Mouse (Mus musculus) lung, adult 2 months (tissue): ENCODE measurements around the gene Rnf20. TPM values are rescaled to one million over a fixed set of nuclear protein-coding genes. Genes with fewer than 3 reads are reported as not detected.

ENCODE experiments used
- DNase-seq: peaks from one replicate; pipeline ENCODE4 v3.0.0; 2022
- H3K4me1 ChIP-seq: fragments of 200-500 bp; 2 replicates; pipeline ENCODE4 v1.6.1; 2011; ENCODE audit warnings: low read length; ENCODE audit not compliant: control insufficient read depth, insufficient read depth
- H3K4me3 ChIP-seq: fragments of 200-500 bp; replicated peaks from 2 replicates; pipeline ENCODE3; 2011; ENCODE audit warnings: low read depth, mild to moderate bottlenecking, control low read depth, low read length; ENCODE audit errors: extremely low read depth
- CTCF ChIP-seq: fragments of 200-500 bp; IDR thresholded peaks from 2 replicates; pipeline ENCODE4 v1.5.1; 2011; ENCODE audit warnings: mild to moderate bottlenecking, low read length, control low read depth; ENCODE audit not compliant: insufficient read depth
- POLR2A ChIP-seq: fragments of 200-500 bp; IDR thresholded peaks from 2 replicates; pipeline ENCODE4 v1.6.1; 2011; ENCODE audit warnings: low read depth, mild to moderate bottlenecking, control low read depth, low read length, borderline replicate concordance; ENCODE audit errors: extremely low read depth
- WGBS: fragments of 180-500 bp; shearing (Covaris S2); methylation state at CpG from one replicate; pipeline ENCODE4 v1.1.7; 2018; 5-methylcytosine and 5-hydroxymethylcytosine counted together
- polyA plus RNA-seq: library from polyadenylated mRNA; depleted of rRNA; stranded (reverse); fragments of >200 nt; gene quantifications from 2 replicates; pipeline ENCODE4 v1.2.3, GENCODE M21; 2012; rRNA removed

The Rnf20 gene
- polyA plus RNA-seq: 19.7 and 25.5 TPM in 2 replicates

DNA sequence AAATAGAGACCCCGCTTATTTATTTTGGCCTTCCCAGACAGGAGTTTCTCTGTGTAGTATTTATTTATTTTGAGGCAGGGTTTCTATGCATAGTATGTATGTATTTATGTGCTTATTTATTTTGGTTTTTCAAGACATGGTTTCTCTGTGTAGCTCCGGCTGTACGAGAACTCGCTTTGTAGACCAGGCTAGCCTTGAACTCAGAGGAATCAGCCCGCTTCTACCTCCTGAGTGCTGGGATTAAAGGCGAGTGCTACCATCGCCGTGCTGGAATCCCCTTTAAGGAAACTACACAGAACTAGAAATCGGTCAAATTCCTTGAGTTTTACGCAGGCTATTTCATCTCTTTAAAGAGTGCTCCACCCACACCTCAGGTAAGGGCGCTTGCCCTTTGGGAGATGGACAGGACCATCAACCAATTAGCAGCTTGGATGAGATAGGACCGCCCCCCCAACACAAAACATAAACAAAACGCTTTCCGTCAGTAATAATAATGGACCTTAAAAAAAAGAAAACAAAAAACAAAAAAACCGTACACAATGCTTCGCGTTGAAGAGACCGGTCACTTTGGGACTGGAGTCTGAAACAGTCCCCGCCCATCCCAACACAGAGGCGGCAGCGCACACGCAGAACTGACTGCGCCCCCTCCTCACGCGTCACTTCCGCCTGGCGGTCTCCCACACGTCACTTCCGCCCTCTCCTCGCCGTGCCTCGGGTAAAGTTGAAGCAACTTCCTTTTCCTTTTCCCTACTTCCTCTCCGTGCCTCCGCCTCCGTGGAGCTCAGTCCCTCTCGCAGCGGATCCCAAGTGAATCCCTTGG is at the start of gene Rnf20:
Gene Rnf20, plus strand, starts transcription at position 688 of the 820 bp plus-strand sequence.
- TF ChIP-seq CTCF: no peak
- peak; percentile 91; the same call in 1 of the 2 replicates for TF ChIP-seq POLR2A
- peak; percentile 95 for DNase-seq
- 4% methylated on average over 37 of the region's 37 CpGs for WGBS
- Histone ChIP-seq H3K4me1 (no peaks in the 10 kb centered on the region), H3K4me3 (peak within 1 kb of the TSS; percentile 94)

DNA sequence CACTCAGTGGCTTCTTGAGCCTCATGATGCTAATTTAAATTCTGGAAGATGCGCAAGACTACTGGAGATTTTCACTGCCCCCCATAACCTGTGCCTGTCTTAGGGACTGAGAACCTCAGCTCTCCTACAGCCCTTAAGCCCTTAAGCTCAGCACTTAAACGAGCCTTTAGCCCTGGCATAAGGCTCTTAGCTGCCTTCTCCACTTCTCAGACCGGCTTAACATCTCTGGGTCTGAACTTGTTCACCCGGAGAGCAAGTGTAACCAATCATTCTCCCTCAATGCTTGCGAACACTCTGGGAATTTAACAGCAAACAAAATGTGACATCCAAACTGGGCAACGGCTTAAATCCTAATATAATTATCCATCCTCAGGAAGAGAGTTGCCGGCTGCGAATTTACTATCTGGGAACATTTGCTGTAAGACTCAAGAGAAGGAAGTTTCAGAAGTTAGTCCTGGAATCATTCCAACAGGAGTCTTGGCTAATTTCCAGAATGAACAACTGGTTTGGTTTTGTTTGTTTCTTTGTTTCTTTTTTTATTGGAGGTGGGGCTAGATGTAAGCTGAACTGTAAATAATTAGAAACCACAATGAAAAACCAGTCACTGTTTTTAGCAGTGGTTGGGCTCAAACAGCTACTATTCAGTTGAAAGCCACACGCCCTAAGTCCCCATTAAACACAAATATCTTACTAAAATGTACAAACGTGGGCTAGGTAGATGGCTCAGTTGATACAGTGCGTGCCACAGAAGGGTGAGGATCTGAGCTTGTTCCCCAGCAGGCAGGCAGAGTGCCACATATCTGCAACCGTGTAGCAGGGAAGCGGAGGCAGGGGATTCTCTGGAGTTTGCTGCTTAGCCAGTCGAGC is 47.6 kb upstream of the Rnf20 start:
- no peak for DNase-seq
- H3K4me3 ChIP-seq: no peak overlapping the region
- TF ChIP-seq CTCF (no peak), POLR2A (no peak)
- H3K4me1 ChIP-seq: peaks cover 3% of the 10 kb centered on the region; the same call in 1 of the 2 replicates
- WGBS: 26% methylated on average over 14 of the region's 14 CpGs

GRCm38 (mm10) chr4:49585524-49586101 is 46.2 kb upstream of the Rnf20 start:
- Histone ChIP-seq H3K4me1 (peaks cover 3% of the 10 kb centered on the region; the same call in 1 of the 2 replicates), H3K4me3 (no peak overlapping the region)
- DNase-seq: no peak
- whole genome bisulfite sequencing: 57% methylated on average over 7 of the region's 7 CpGs
- TF ChIP-seq CTCF (no peak), POLR2A (no peak)

GRCm38 (mm10) chr4:49586811-49587210 is 45.0 kb upstream of the Rnf20 start:
- peaks cover 3% of the 10 kb centered on the region; the same call in 1 of the 2 replicates for H3K4me1 ChIP-seq
- WGBS: 89% methylated on average over 10 of the region's 10 CpGs
- no peak for DNase-seq
- no peak overlapping the region for H3K4me3 ChIP-seq
- TF ChIP-seq POLR2A: no peak
- no peak for TF ChIP-seq CTCF

- DNase-seq: no peak
- WGBS: 93% methylated on average over 2 of the region's 2 CpGs
- Histone ChIP-seq H3K4me1 (no peaks in the 10 kb centered on the region; the same call in 1 of the 2 replicates), H3K4me3 (no peak overlapping the region)
- TF ChIP-seq CTCF: no peak
- TF ChIP-seq POLR2A: no peak
Observed at GRCm38 (mm10) chr4:49590152-49590551, 41.7 kb upstream of the Rnf20 start.

GRCm38 (mm10) chr4:49596846-49597182 is 35.0 kb upstream of the Rnf20 start:
- 3% methylated on average over 20 of the region's 20 CpGs for WGBS
- no peak for TF ChIP-seq CTCF
- no peak for TF ChIP-seq POLR2A
- peak overlapping the region; percentile 70 for H3K4me3 ChIP-seq
- DNase-seq: no peak
- H3K4me1 ChIP-seq: no peaks in the 10 kb centered on the region; the same call in 1 of the 2 replicates

- H3K4me3 ChIP-seq: peak within 1 kb of the TSS; percentile 70
- TF ChIP-seq CTCF (no peak), POLR2A (0 out of 2 replicates have a peak, but pooled peaks have one; percentile 6)
- DNase-seq: peak; percentile 83
Observed at GRCm38 (mm10) chr4:49597183-49598100, 34.4 kb upstream of the Rnf20 start, which contains the start of gene Tmem246. Tmem246 (minus strand) TSS chr4:49597876.

DNA sequence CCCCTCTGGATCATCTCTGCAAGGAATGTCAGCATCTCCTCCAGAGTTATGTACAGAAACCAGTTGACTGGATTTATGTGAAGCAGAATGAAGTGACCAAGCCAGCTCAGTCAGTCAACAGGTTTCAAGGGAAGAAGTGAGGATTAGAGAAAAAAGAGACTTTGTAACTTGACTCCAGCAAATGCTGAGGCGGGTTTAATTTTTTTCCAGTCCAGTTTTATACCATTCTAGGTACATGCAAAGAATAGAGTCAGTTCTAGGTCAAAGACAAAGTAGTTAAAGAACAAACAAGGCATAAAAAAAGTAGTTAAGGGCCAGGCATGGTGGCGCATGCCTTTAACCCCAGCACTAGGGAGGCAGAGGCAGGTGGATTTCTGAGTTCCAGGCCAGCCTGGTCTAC is 28.6 kb upstream of the Rnf20 start:
- 90% methylated on average over 2 of the region's 2 CpGs for WGBS
- Histone ChIP-seq H3K4me3 (no peak overlapping the region), H3K4me1 (peaks cover 3% of the 10 kb centered on the region; the same call in 1 of the 2 replicates)
- TF ChIP-seq POLR2A (no peak), CTCF (no peak)
- DNase-seq: no peak

More at GRCm38 (mm10) chr4:49597183-49598100, 34.4 kb upstream of the Rnf20 start, which contains the start of gene Tmem246:
- H3K4me1 ChIP-seq: peaks cover 3% of the 10 kb centered on the region; the same call in 1 of the 2 replicates
- 1% methylated on average over 77 of the region's 77 CpGs for WGBS
